Mouse (Mus musculus) MEL (cell line): ENCODE results near the gene Lhfpl3. TPM values are rescaled to one million over a fixed set of nuclear protein-coding genes. Genes with fewer than 3 reads are reported as not detected.

Experiments
- DNase-seq: peaks from one replicate; pipeline ENCODE4 v3.0.0; 2011; ENCODE audit warnings: low read depth, low spot score
- H3K27ac ChIP-seq: 2 replicates; pipeline ENCODE4 v1.5.1; 2012; ENCODE audit warnings: low read depth, mild to moderate bottlenecking, control low read depth, low read length, moderate library complexity; ENCODE audit not compliant: control insufficient read depth
- H3K27me3 ChIP-seq, 2 experiments: fragments of 150-350 bp in 1 of 2; sonication (generic) in 1 of 2; 2 replicates each; pipeline ENCODE4 v1.6.1; 2012; ENCODE audit warnings: low read length in 2 of 2, mild to moderate bottlenecking in 2 of 2, improper control_type of control experiment in 1 of 2, moderate library complexity in 1 of 2; ENCODE audit not compliant: insufficient read depth in 2 of 2, control insufficient read depth in 1 of 2
- H3K36me3 ChIP-seq, 2 experiments: 2 replicates each; pipeline ENCODE4 v1.6.1; 2012 to 2014; ENCODE audit warnings: low read length in 2 of 2, improper control_type of control experiment in 1 of 2, inconsistent platforms in 1 of 2, mild to moderate bottlenecking in 1 of 2; ENCODE audit not compliant: insufficient read depth in 2 of 2, control insufficient read depth in 1 of 2
- H3K4me1 ChIP-seq, 2 experiments: fragments of 150-350 bp in 1 of 2; sonication (generic) in 1 of 2; 2 replicates each; pipeline ENCODE4 v1.6.1; 2012; ENCODE audit warnings: low read length in 2 of 2, improper control_type of control experiment in 1 of 2, mild to moderate bottlenecking in 1 of 2; ENCODE audit not compliant: insufficient read depth in 2 of 2, control insufficient read depth in 1 of 2
- H3K4me3 ChIP-seq, 2 experiments: fragments of 150-350 bp in 1 of 2; sonication (generic) in 1 of 2; 2 replicates each; pipeline ENCODE4 v1.5.1; 2012; ENCODE audit warnings: low read depth in 2 of 2, low read length in 2 of 2, mild to moderate bottlenecking in 2 of 2, moderate library complexity in 2 of 2, control low read depth in 1 of 2, improper control_type of control experiment in 1 of 2; ENCODE audit not compliant: control insufficient read depth in 1 of 2, insufficient read depth in 1 of 2
- H3K79me2 ChIP-seq: 2 replicates; pipeline ENCODE4 v1.6.1; 2012; ENCODE audit warnings: mild to moderate bottlenecking, low read length, moderate library complexity; ENCODE audit not compliant: control insufficient read depth, poor library complexity, insufficient read depth
- H3K9ac ChIP-seq: 2 replicates; pipeline ENCODE4 v1.6.1; 2012; ENCODE audit warnings: low read depth, mild to moderate bottlenecking, control low read depth, low read length, moderate library complexity; ENCODE audit not compliant: control insufficient read depth, poor library complexity, severe bottlenecking
- H3K9me3 ChIP-seq: fragments of 150-350 bp; sonication (generic); replicated peaks from 2 replicates; pipeline ENCODE4 v1.6.1; 2012; ENCODE audit warnings: mild to moderate bottlenecking, low read length, improper control_type of control experiment, moderate library complexity; ENCODE audit not compliant: insufficient read depth
- BHLHE40 ChIP-seq: IDR thresholded peaks from 2 replicates; pipeline ENCODE4 v1.6.1; 2012; ENCODE audit warnings: low read depth, mild to moderate bottlenecking, inconsistent platforms, low read length, improper control_type of control experiment, borderline replicate concordance
- CHD1 ChIP-seq: IDR thresholded peaks from 2 replicates; pipeline ENCODE4 v1.6.1; 2012; ENCODE audit warnings: low read depth, mild to moderate bottlenecking, inconsistent platforms, low read length, improper control_type of control experiment
- E2F4 ChIP-seq: IDR thresholded peaks from 2 replicates; pipeline ENCODE4 v1.6.1; 2011; ENCODE audit warnings: low read depth, low read length, improper control_type of control experiment, borderline replicate concordance
- ELF1 ChIP-seq: IDR thresholded peaks from 2 replicates; pipeline ENCODE4 v1.6.1; 2014; ENCODE audit warnings: low read depth, mild to moderate bottlenecking, inconsistent platforms, low read length, improper control_type of control experiment, moderate library complexity
- EP300 ChIP-seq, 2 experiments: IDR thresholded peaks; 2 replicates each; pipeline ENCODE4 v1.6.1; 2011; ENCODE audit warnings: improper control_type of control experiment in 2 of 2, low read length in 2 of 2, low read depth in 1 of 2, mild to moderate bottlenecking in 1 of 2
- ETS1 ChIP-seq: IDR thresholded peaks from 2 replicates; pipeline ENCODE4 v1.6.1; 2012; ENCODE audit warnings: low read depth, mild to moderate bottlenecking, inconsistent platforms, low read length, improper control_type of control experiment, moderate library complexity
- GABPA ChIP-seq: IDR thresholded peaks from 2 replicates; pipeline ENCODE4 v1.6.1; 2012; ENCODE audit warnings: low read depth, mild to moderate bottlenecking, inconsistent platforms, low read length, improper control_type of control experiment, moderate library complexity
- GATA1 ChIP-seq: IDR thresholded peaks from 2 replicates; pipeline ENCODE4 v1.6.1; 2011; ENCODE audit warnings: low read depth, low read length, improper control_type of control experiment
- HCFC1 ChIP-seq: IDR thresholded peaks from 2 replicates; pipeline ENCODE4 v1.6.1; 2012; ENCODE audit warnings: low read depth, mild to moderate bottlenecking, inconsistent platforms, low read length, improper control_type of control experiment, moderate library complexity
- JUND ChIP-seq: IDR thresholded peaks from 2 replicates; pipeline ENCODE4 v1.6.1; 2011; ENCODE audit warnings: low read depth, mild to moderate bottlenecking, improper control_type of control experiment, low read length
- MAFK ChIP-seq: IDR thresholded peaks from 2 replicates; pipeline ENCODE4 v1.6.1; 2011; ENCODE audit warnings: low read depth, mild to moderate bottlenecking, low read length, improper control_type of control experiment, borderline replicate concordance
- MAX ChIP-seq: IDR thresholded peaks from 2 replicates; pipeline ENCODE4 v1.6.1; 2011; ENCODE audit warnings: low read length, improper control_type of control experiment
- MXI1 ChIP-seq: IDR thresholded peaks from 2 replicates; pipeline ENCODE4 v1.6.1; 2011; ENCODE audit warnings: mild to moderate bottlenecking, low read depth, low read length, improper control_type of control experiment
- MYB ChIP-seq: IDR thresholded peaks from 2 replicates; pipeline ENCODE4 v1.6.1; 2011; ENCODE audit warnings: mild to moderate bottlenecking, low read depth, low read length, improper control_type of control experiment
- NELFE ChIP-seq: IDR thresholded peaks from 2 replicates; pipeline ENCODE4 v1.6.1; 2011; ENCODE audit warnings: low read depth, low read length, improper control_type of control experiment
- POLR2A ChIP-seq, 2 experiments: IDR thresholded peaks; 2 replicates each; pipeline ENCODE4 v1.6.1; 2011 to 2012; ENCODE audit warnings: low read length in 2 of 2, mild to moderate bottlenecking in 2 of 2, control low read depth in 1 of 2, improper control_type of control experiment in 1 of 2, low read depth in 1 of 2, moderate library complexity in 1 of 2; ENCODE audit not compliant: control insufficient read depth in 1 of 2, insufficient read depth in 1 of 2, poor library complexity in 1 of 2
- RAD21 ChIP-seq: IDR thresholded peaks from 2 replicates; pipeline ENCODE4 v1.6.1; 2011; ENCODE audit warnings: mild to moderate bottlenecking, low read depth, low read length, improper control_type of control experiment
- SMC3 ChIP-seq: IDR thresholded peaks from 2 replicates; pipeline ENCODE4 v1.6.1; 2011; ENCODE audit warnings: low read depth, low read length, improper control_type of control experiment
- TAL1 ChIP-seq: IDR thresholded peaks from 2 replicates; pipeline ENCODE4 v1.6.1; 2012; ENCODE audit warnings: mild to moderate bottlenecking, inconsistent platforms, low read length, moderate library complexity, mixed read lengths
- TBP ChIP-seq: IDR thresholded peaks from 2 replicates; pipeline ENCODE4 v1.8.0; 2011; ENCODE audit warnings: low read depth, low read length, improper control_type of control experiment
- TCF12 ChIP-seq: IDR thresholded peaks from 2 replicates; pipeline ENCODE4 v1.6.1; 2014; ENCODE audit warnings: low read depth, mild to moderate bottlenecking, inconsistent platforms, low read length, improper control_type of control experiment, moderate library complexity
- USF1 ChIP-seq: IDR thresholded peaks from 2 replicates; pipeline ENCODE4 v1.6.1; 2014; ENCODE audit warnings: low read depth, mild to moderate bottlenecking, inconsistent platforms, low read length, improper control_type of control experiment, moderate library complexity
- USF2 ChIP-seq, 2 experiments: IDR thresholded peaks; 2 replicates each; pipeline ENCODE4 v1.6.1; 2011 to 2012; ENCODE audit warnings: improper control_type of control experiment in 2 of 2, low read length in 2 of 2, borderline replicate concordance in 1 of 2, inconsistent platforms in 1 of 2, low read depth in 1 of 2, mild to moderate bottlenecking in 1 of 2; ENCODE audit not compliant: insufficient read depth in 1 of 2
- ZKSCAN1 ChIP-seq: IDR thresholded peaks from 2 replicates; pipeline ENCODE4 v1.6.1; 2012; ENCODE audit warnings: low read depth, mild to moderate bottlenecking, inconsistent platforms, low read length, improper control_type of control experiment, moderate library complexity
- ZNF384 ChIP-seq: IDR thresholded peaks from 2 replicates; pipeline ENCODE4 v1.6.1; 2012; ENCODE audit warnings: low read depth, mild to moderate bottlenecking, inconsistent platforms, low read length, improper control_type of control experiment
- polyA plus RNA-seq, 2 experiments: library from polyadenylated mRNA; stranded (reverse) in 1 of 2; unstranded in 1 of 2; fragments of >175 nt in 1 of 2; fragments of >200 nt in 1 of 2; gene quantifications; 2 replicates each; pipeline versions ENCODE4 v1.2.1 to v1.2.4; 2012; ENCODE audit warnings: low replicate concordance in 2 of 2, low read depth in 1 of 2; ENCODE audit not compliant: insufficient read length in 2 of 2, insufficient read depth in 1 of 2, missing spikeins in 1 of 2
- total RNA-seq: library from RNA; depleted of rRNA; stranded (reverse); fragments of 300-350 nt; gene quantifications from 2 replicates; pipeline ENCODE4 v1.2.3, GENCODE M21; 2012

Gene Lhfpl3
- total and polyA plus RNA-seq, 3 experiments: not detected

DNA sequence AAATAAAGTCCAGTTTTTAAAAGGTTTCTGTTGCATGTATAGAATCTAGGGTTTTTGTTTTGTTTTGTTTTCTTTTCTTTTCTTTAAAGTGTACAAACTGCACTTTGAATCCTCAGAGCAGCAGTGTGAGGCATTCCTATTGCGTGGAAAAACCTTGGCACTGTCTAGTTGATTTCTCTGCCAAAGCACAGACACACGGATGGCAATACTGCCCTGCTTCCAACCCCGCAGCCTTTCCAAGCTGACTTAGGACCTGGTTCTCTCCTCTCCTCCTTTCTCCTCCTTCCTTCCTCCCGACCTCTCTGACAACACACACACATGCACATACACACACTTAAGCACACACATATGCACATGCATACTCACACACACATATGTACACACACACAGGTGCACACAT is 294.6 kb downstream of the Lhfpl3 start:
- Histone ChIP-seq H3K27me3 (no peaks in the 10 kb centered on the region), H3K9ac (no peak overlapping the region), H3K79me2 (no peaks in the 10 kb centered on the region), H3K27ac (no peak overlapping the region), H3K9me3 (no peaks in the 10 kb centered on the region; the same call in 1 of the 2 replicates), H3K4me3 (no peak overlapping the region), H3K4me1 (no peaks in the 10 kb centered on the region), H3K36me3 (no peaks in the 10 kb centered on the region)
- TF ChIP-seq TAL1 (no peak), MAFK (no peak), EP300 (IDR thresholded peaks at IDR 0.05; ENCODE audit: low read depth in 1 of 2, low read length in 2 of 2) (no peak), SMC3 (no peak), MYB (no peak), GABPA (no peak), RAD21 (no peak), MAX (no peak), MXI1 (no peak), NELFE (no peak), USF2 (IDR thresholded peaks at IDR 0.05; ENCODE audit: borderline replicate concordance in 1 of 2, insufficient read depth in 1 of 2, low read depth in 1 of 2, low read length in 2 of 2) (no peak)
- DNase-seq: no peak

DNA sequence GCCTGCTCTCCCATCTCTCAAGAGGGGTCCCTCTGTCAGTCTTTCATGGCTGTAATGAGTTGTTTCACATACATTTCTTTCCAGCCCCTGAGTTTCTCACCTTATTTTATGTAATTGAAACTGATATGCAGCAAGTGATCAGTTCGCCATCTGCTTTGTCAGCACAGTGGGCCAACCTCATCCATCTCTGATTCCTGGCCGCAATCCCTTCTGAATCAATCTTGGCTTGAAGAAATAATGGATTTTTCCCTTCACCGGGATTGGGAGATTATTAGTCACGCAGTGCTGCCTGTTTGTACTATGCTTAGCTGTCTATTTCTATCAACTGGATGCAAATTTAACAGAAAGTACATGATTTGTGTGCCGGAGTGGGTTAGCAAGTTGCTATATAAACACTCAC is 297.0 kb downstream of the Lhfpl3 start:
- DNase-seq: no peak
- Histone ChIP-seq H3K36me3 (no peaks in the 10 kb centered on the region), H3K27ac (no peak overlapping the region), H3K4me3 (no peak overlapping the region), H3K9me3 (no peaks in the 10 kb centered on the region; the same call in 1 of the 2 replicates), H3K79me2 (no peaks in the 10 kb centered on the region), H3K4me1 (no peaks in the 10 kb centered on the region), H3K27me3 (no peaks in the 10 kb centered on the region), H3K9ac (no peak overlapping the region)
- no peak for TF ChIP-seq ELF1
- TF ChIP-seq MXI1: no peak
- no peak for TF ChIP-seq BHLHE40
- no peak for TF ChIP-seq ZKSCAN1
- TF ChIP-seq NELFE: no peak
- no peak for TF ChIP-seq GATA1
- no peak for TF ChIP-seq JUND
- TF ChIP-seq POLR2A (IDR thresholded peaks at IDR 0.05; ENCODE audit: control insufficient read depth in 1 of 2, insufficient read depth in 1 of 2, low read depth in 1 of 2, low read length in 2 of 2, poor library complexity in 1 of 2): no peak
- no peak for TF ChIP-seq TAL1
- no peak for TF ChIP-seq HCFC1
- no peak for TF ChIP-seq USF2 (IDR thresholded peaks at IDR 0.05; ENCODE audit: borderline replicate concordance in 1 of 2, insufficient read depth in 1 of 2, low read depth in 1 of 2, low read length in 2 of 2)
- TF ChIP-seq E2F4: no peak
- no peak for TF ChIP-seq USF1
- no peak for TF ChIP-seq TBP
- TF ChIP-seq ZNF384: no peak
- no peak for TF ChIP-seq CHD1
- TF ChIP-seq ETS1: no peak
- TF ChIP-seq TCF12: no peak
- TF ChIP-seq SMC3: no peak
